Mouse (Mus musculus) CH12.LX (cell line): Measurements from ENCODE around the gene Col18a1. TPM values are rescaled to one million over a fixed set of nuclear protein-coding genes. Genes with fewer than 3 reads are reported as not detected.

Experiments used
- DNase-seq: peaks from one replicate; pipeline ENCODE4 v3.0.0-alpha.2; 2013; ENCODE audit errors: extremely low read depth
- H3K27ac ChIP-seq: 2 replicates; pipeline ENCODE4 v1.5.1; 2012; ENCODE audit warnings: low read depth, mild to moderate bottlenecking, control low read depth, moderate library complexity; ENCODE audit not compliant: insufficient read depth
- H3K27me3 ChIP-seq: replicated peaks from 2 replicates; pipeline ENCODE3; 2012; ENCODE audit warnings: inconsistent platforms
- H3K36me3 ChIP-seq, 2 experiments: replicated peaks in 1 of 2; 2 replicates each; pipeline versions ENCODE3 to v1.6.1; 2012; ENCODE audit warnings: inconsistent platforms in 1 of 2, low read length in 1 of 2, mild to moderate bottlenecking in 1 of 2, mixed read lengths in 1 of 2, moderate library complexity in 1 of 2; ENCODE audit not compliant: control insufficient read depth in 1 of 2, insufficient read depth in 1 of 2
- H3K4me1 ChIP-seq, 2 experiments: 2 replicates each; pipeline ENCODE4 v1.6.1; 2012; ENCODE audit warnings: inconsistent platforms in 1 of 2, moderate library complexity in 1 of 2; ENCODE audit not compliant: insufficient read depth in 2 of 2, control insufficient read depth in 1 of 2
- H3K4me2 ChIP-seq: 2 replicates; pipeline ENCODE4 v1.6.1; 2012; ENCODE audit warnings: low read depth, mild to moderate bottlenecking, control low read depth; ENCODE audit not compliant: poor library complexity, insufficient read depth, severe bottlenecking
- H3K4me3 ChIP-seq, 3 experiments: fragments of 150-350 bp in 1 of 3; sonication (generic) in 1 of 3; replicated peaks in 1 of 3; 2 replicates each; pipeline versions ENCODE3 to v1.5.1; 2011 to 2012; ENCODE audit warnings: low read depth in 2 of 3, low read length in 2 of 3, mild to moderate bottlenecking in 2 of 3, moderate library complexity in 2 of 3, control low read depth in 1 of 3, improper control_type of control experiment in 1 of 3, inconsistent platforms in 1 of 3, mixed read lengths in 1 of 3; ENCODE audit not compliant: poor library complexity in 1 of 3
- H3K79me2 ChIP-seq: replicated peaks from 2 replicates; pipeline ENCODE4 v1.6.1; 2012; ENCODE audit warnings: mild to moderate bottlenecking, moderate library complexity; ENCODE audit not compliant: control insufficient read depth, poor library complexity, insufficient read depth, severe bottlenecking; ENCODE audit errors: extremely low read depth
- H3K9ac ChIP-seq: 2 replicates; pipeline ENCODE4 v1.6.1; 2012; ENCODE audit warnings: low read depth, mild to moderate bottlenecking, control low read depth, moderate library complexity; ENCODE audit not compliant: insufficient read depth
- H3K9me3 ChIP-seq: replicated peaks from 2 replicates; pipeline ENCODE3; 2012; ENCODE audit warnings: low read length, inconsistent platforms, mixed read lengths
- CHD2 ChIP-seq: IDR thresholded peaks from 2 replicates; pipeline ENCODE4 v1.6.1; 2011; ENCODE audit warnings: low read length, improper control_type of control experiment
- CTCF ChIP-seq, 2 experiments: IDR thresholded peaks in 1 of 2; conservative IDR thresholded peaks in 1 of 2; 2 replicates each; pipeline ENCODE4 v1.5.1; 2011 to 2012; ENCODE audit warnings: low read depth in 2 of 2, low read length in 2 of 2, improper control_type of control experiment in 1 of 2, inconsistent platforms in 1 of 2, mild to moderate bottlenecking in 1 of 2, moderate library complexity in 1 of 2
- EP300 ChIP-seq: IDR thresholded peaks from 2 replicates; pipeline ENCODE4 v1.6.1; 2011; ENCODE audit warnings: low read length, improper control_type of control experiment
- JUND ChIP-seq: conservative IDR thresholded peaks from 2 replicates; pipeline ENCODE4 v1.6.1; 2011; ENCODE audit warnings: low read depth, low read length, improper control_type of control experiment
- KAT2A ChIP-seq: IDR thresholded peaks from 2 replicates; pipeline ENCODE4 v1.6.1; 2012; ENCODE audit warnings: low read length, improper control_type of control experiment, inconsistent platforms; ENCODE audit not compliant: insufficient replicate concordance
- MAX ChIP-seq: IDR thresholded peaks from 2 replicates; pipeline ENCODE4 v1.6.1; 2011; ENCODE audit warnings: low read length, improper control_type of control experiment
- MEF2A ChIP-seq: IDR thresholded peaks from 2 replicates; pipeline ENCODE4 v1.6.1; 2014; ENCODE audit warnings: low read depth, mild to moderate bottlenecking, inconsistent platforms, low read length, improper control_type of control experiment, borderline replicate concordance
- MXI1 ChIP-seq: IDR thresholded peaks from 2 replicates; pipeline ENCODE4 v1.6.1; 2011; ENCODE audit warnings: mild to moderate bottlenecking, low read depth, low read length, improper control_type of control experiment
- NELFE ChIP-seq: IDR thresholded peaks from 2 replicates; pipeline ENCODE4 v1.6.1; 2011; ENCODE audit warnings: low read depth, low read length, improper control_type of control experiment
- NRF1 ChIP-seq: IDR thresholded peaks from 2 replicates; pipeline ENCODE4 v1.6.1; 2014; ENCODE audit warnings: low read depth, mild to moderate bottlenecking, inconsistent platforms, low read length, improper control_type of control experiment, moderate library complexity
- PAX5 ChIP-seq: IDR thresholded peaks from 2 replicates; pipeline ENCODE4 v1.6.1; 2012; ENCODE audit warnings: low read length, inconsistent platforms, mixed read lengths
- POLR2A ChIP-seq: IDR thresholded peaks from 2 replicates; pipeline ENCODE4 v1.6.1; 2011; ENCODE audit warnings: low read depth, mild to moderate bottlenecking, improper control_type of control experiment, low read length
- SIN3A ChIP-seq: IDR thresholded peaks from 2 replicates; pipeline ENCODE4 v1.6.1; 2012; ENCODE audit warnings: low read length, improper control_type of control experiment, inconsistent platforms
- SMC3 ChIP-seq: IDR thresholded peaks from 2 replicates; pipeline ENCODE4 v1.6.1; 2011; ENCODE audit warnings: low read depth, low read length, improper control_type of control experiment
- TCF12 ChIP-seq: IDR thresholded peaks from 2 replicates; pipeline ENCODE4 v1.6.1; 2014; ENCODE audit warnings: low read depth, mild to moderate bottlenecking, inconsistent platforms, low read length, improper control_type of control experiment
- USF2 ChIP-seq: conservative IDR thresholded peaks from 2 replicates; pipeline ENCODE4 v1.6.1; 2011; ENCODE audit warnings: low read depth, low read length, improper control_type of control experiment
- ZC3H11A ChIP-seq: IDR thresholded peaks from 2 replicates; pipeline ENCODE4 v1.6.1; 2012; ENCODE audit warnings: low read depth, mild to moderate bottlenecking, inconsistent platforms, low read length, improper control_type of control experiment
- ZKSCAN1 ChIP-seq: IDR thresholded peaks from 2 replicates; pipeline ENCODE4 v1.6.1; 2012; ENCODE audit warnings: low read depth, inconsistent platforms, low read length, improper control_type of control experiment, borderline replicate concordance
- ZMIZ1 ChIP-seq: IDR thresholded peaks from 2 replicates; pipeline ENCODE4 v1.6.1; 2012; ENCODE audit warnings: low read depth, mild to moderate bottlenecking, inconsistent platforms, low read length, improper control_type of control experiment
- dilution Hi-C: fragments of 300-500 bp; cut with MboI; formaldehyde crosslinking; loops from 2 replicates; pipeline ENCODE4 v1.14.3; 2020; ENCODE audit warnings: low sequenced_read_pairs; ENCODE audit not compliant: extremely low pct_unique_long_range_greater_than_20kb, extremely low pct_ligation_motif_present
- in situ Hi-C: fragments of 300-500 bp; cut with MboI; formaldehyde crosslinking; loops from 3 replicates; pipeline ENCODE4 v1.14.3; 2019; ENCODE audit warnings: low sequenced_read_pairs, low pct_ligation_motif_present, low pct_unique_long_range_greater_than_20kb, mixed read lengths
- polyA plus RNA-seq: library from polyadenylated mRNA; unstranded; fragments of >175 nt; gene quantifications from 2 replicates; pipeline ENCODE4 v1.2.1, GENCODE M21; 2012; ENCODE audit warnings: low read depth; ENCODE audit not compliant: insufficient read length
- total RNA-seq, 2 experiments: library from RNA; depleted of rRNA; stranded (reverse); fragments of 300-350 nt in 1 of 2; fragments of >200 nt in 1 of 2; gene quantifications; 2 replicates each; pipeline ENCODE4 v1.2.3; 2012 to 2014

Gene Col18a1
- total and polyA plus RNA-seq, 3 experiments = 0.17 to 14.5 (median 1.7) TPM

DNA sequence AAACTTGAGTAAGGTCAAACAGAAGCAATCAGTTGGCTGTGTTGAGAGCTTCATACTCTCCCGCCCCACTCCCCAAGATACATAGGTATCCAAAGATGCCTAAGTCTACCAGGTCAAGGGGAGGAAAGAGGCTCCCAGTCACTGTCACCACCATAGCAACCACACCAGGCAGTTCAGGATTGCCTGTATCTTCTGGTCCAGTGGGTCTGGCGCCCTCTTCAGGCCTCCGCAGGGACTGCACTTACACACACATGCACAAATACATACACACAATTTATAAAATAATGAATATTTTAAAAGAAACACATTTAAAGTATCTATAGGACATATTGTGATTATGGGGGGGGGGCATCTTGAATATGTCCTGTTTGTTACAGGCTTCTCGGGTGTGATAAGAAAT lies 45.8 kb downstream of the Col18a1 start:
- DNase-seq = no peak
- Histone ChIP-seq H3K36me3 (no peaks in the 10 kb centered on the region), H3K4me3 (no peak overlapping the region)

DNA sequence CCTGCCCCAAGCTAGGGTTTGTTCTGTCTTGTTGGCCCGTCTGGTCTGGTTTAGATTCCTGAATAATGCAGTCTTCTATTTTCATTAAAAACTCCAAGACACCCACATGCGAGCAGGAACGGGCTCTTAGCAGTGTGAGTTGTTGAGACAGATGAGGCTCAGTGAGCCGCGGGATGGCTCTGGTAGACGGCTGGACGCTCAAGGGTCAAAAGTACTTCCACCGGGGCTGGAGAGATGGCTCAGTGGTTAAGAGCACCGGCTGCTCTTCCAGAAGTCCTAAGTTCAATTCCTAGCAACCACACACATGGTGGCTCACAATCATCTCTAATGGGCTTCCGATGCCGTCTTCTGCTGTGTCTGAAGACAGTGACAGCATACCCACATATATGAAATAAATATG lies 46.9 kb downstream of the Col18a1 start:
- Histone ChIP-seq H3K4me1 (no peaks in the 10 kb centered on the region), H3K4me2 (no peak overlapping the region), H3K9me3 (peaks cover 5% of the 10 kb centered on the region), H3K4me3 (no peak overlapping the region), H3K36me3 (no peaks in the 10 kb centered on the region), H3K27ac (no peak overlapping the region), H3K27me3 (peaks cover 64% of the 10 kb centered on the region), H3K79me2 (no peaks in the 10 kb centered on the region), H3K9ac (no peak overlapping the region)
- in situ Hi-C loops = no loop called here
- DNase-seq = no peak
- no peak for TF ChIP-seq MAX
- no peak for TF ChIP-seq POLR2A
- TF ChIP-seq JUND = no peak
- no peak for TF ChIP-seq NELFE
- TF ChIP-seq MXI1 = no peak
- no peak for TF ChIP-seq ZKSCAN1
- TF ChIP-seq PAX5 = no peak
- TF ChIP-seq KAT2A = no peak
- TF ChIP-seq NRF1 = no peak
- TF ChIP-seq ZC3H11A = no peak
- TF ChIP-seq ZMIZ1 = no peak
- dilution Hi-C loops = no loop called here

More for the DNA sequence above, 45.8 kb downstream of the Col18a1 start:
- H3K27me3 ChIP-seq = peaks cover 62% of the 10 kb centered on the region
- peaks cover 5% of the 10 kb centered on the region for H3K9me3 ChIP-seq
- in situ Hi-C loops (no loop called here), dilution Hi-C loops (no loop called here)
- no peaks in the 10 kb centered on the region for H3K4me1 ChIP-seq
- no peak overlapping the region for H3K27ac ChIP-seq
- TF ChIP-seq EP300 (no peak), USF2 (no peak), ZKSCAN1 (no peak), MEF2A (no peak), CTCF (conservative IDR thresholded peaks at IDR 0.05 in 1 of 2, IDR thresholded peaks at IDR 0.05 in 1 of 2; ENCODE audit: low read depth in 2 of 2, low read length in 2 of 2) (peak; percentile 27 to 55; a peak in 3 of 4 replicates), SMC3 (peak; percentile 27), TCF12 (no peak), SIN3A (no peak), CHD2 (no peak)
- H3K9ac ChIP-seq = no peak overlapping the region
- H3K4me2 ChIP-seq = no peak overlapping the region
- H3K79me2 ChIP-seq = no peaks in the 10 kb centered on the region
